In genomic region chr12:87369319-87369718, GRCm38 (mm10) we compare ENCODE assay signal across 27 mouse cellular contexts. TPM values are rescaled to one million over a fixed set of nuclear protein-coding genes. Genes with fewer than 3 reads are reported as not detected.
A peak's percentile ranks its signal among the peaks of the same experiment; 100 is the strongest.
DNase-seq lines count a peak whose midpoint lies in the region; ATAC-seq and TF ChIP-seq lines count a peak whose summit lies in the region.
"Had no signal": no experiment of that assay in that cellular context is flagged by ENCODE, and none has a peak within 500 bp of the region (broad histone marks: within the 10 kb centered on the region; RNA-seq: fewer than 3 reads in every experiment).

No protein-coding gene starts in this region.

- H3K9me3 ChIP-seq in kidney, embryonic 15.5 days (replicated peaks), result no peaks in the 10 kb centered on the region
- H3K9me3 ChIP-seq in neural tube, embryonic 15.5 days (replicated peaks), result no peaks in the 10 kb centered on the region
- H3K9me3 ChIP-seq in intestine, postnatal 0 days (ENCODE audit: control insufficient read depth), result no peaks in the 10 kb centered on the region
- H3K9me3 ChIP-seq in forebrain, embryonic 13.5 days (replicated peaks), result no peaks in the 10 kb centered on the region
- H3K9me3 ChIP-seq: embryonic facial prominence, embryonic 12.5 days; embryonic facial prominence, embryonic 15.5 days; forebrain, embryonic 15.5 days; G1E; heart, embryonic 12.5 days; heart, embryonic 15.5 days; hindbrain, embryonic 10.5 days; hindbrain, embryonic 13.5 days had no signal

- TF ChIP-seq CTCF in intestine, postnatal 0 days (IDR thresholded peaks at IDR 0.05; ENCODE audit: low read depth), result no peak

- DNase-seq in kidney, adult 9 months, result no peak
- DNase-seq in neural tube, embryonic 10.5 days (ENCODE audit: extremely low spot score, low spot score), result no peak
- DNase-seq: adrenal gland, postnatal 10 days; adrenal gland, postnatal 36 days; B cell, adult 2 months; cerebellum, adult 18-20 months; cerebellum, adult 9-11 months; cerebellum, postnatal 25 days; gastrocnemius, postnatal 25 days; heart, adult 18-20 months; heart, postnatal 10 days; heart, postnatal 36 days had no signal

- no peak overlapping the region for H3K4me2 ChIP-seq in kidney, embryonic 15.5 days
- H3K4me2 ChIP-seq in neural tube, embryonic 15.5 days, result no peak overlapping the region
- H3K4me2 ChIP-seq in intestine, postnatal 0 days (replicated peaks; ENCODE audit: low read depth), result peak overlapping the region; percentile 18; the same call in 1 of the 2 replicates
- no peak overlapping the region for H3K4me2 ChIP-seq in forebrain, embryonic 13.5 days
- H3K4me2 ChIP-seq: embryonic facial prominence, embryonic 12.5 days; embryonic facial prominence, embryonic 15.5 days; forebrain, embryonic 15.5 days; heart, embryonic 12.5 days; heart, embryonic 15.5 days; hindbrain, embryonic 13.5 days had no signal

- peaks cover 14% of the 10 kb centered on the region for H3K4me1 ChIP-seq in kidney, embryonic 15.5 days
- H3K4me1 ChIP-seq in neural tube, embryonic 15.5 days, result no peaks in the 10 kb centered on the region
- H3K4me1 ChIP-seq in intestine, postnatal 0 days (replicated peaks; ENCODE audit: control insufficient read depth, insufficient read depth, low read length), result peaks cover 8% of the 10 kb centered on the region; the same call in 1 of the 2 replicates
- H3K4me1 ChIP-seq in forebrain, embryonic 13.5 days, result no peaks in the 10 kb centered on the region
- H3K4me1 ChIP-seq: embryonic facial prominence, embryonic 12.5 days; embryonic facial prominence, embryonic 15.5 days; forebrain, embryonic 15.5 days; heart, embryonic 12.5 days; heart, embryonic 15.5 days; hindbrain, embryonic 10.5 days; hindbrain, embryonic 13.5 days had no signal

- H3K9ac ChIP-seq in kidney, embryonic 15.5 days, result no peak overlapping the region
- no peak overlapping the region for H3K9ac ChIP-seq in neural tube, embryonic 15.5 days (replicated peaks)
- no peak overlapping the region for H3K9ac ChIP-seq in intestine, postnatal 0 days (ENCODE audit: low read depth, low read length)
- H3K9ac ChIP-seq in forebrain, embryonic 13.5 days, result no peak overlapping the region
- H3K9ac ChIP-seq: embryonic facial prominence, embryonic 12.5 days; embryonic facial prominence, embryonic 15.5 days; forebrain, embryonic 15.5 days; heart, embryonic 12.5 days; heart, embryonic 15.5 days; hindbrain, embryonic 13.5 days had no signal

- H3K27ac ChIP-seq in kidney, embryonic 15.5 days, result peak overlapping the region; percentile 48; the same call in 1 of the 2 replicates
- H3K27ac ChIP-seq in neural tube, embryonic 15.5 days (replicated peaks), result 0 out of 2 replicates have a peak overlapping the region, but pooled peaks have one; percentile 5
- H3K27ac ChIP-seq in intestine, postnatal 0 days (ENCODE audit: low read depth, low read length), result no peak overlapping the region
- H3K27ac ChIP-seq in forebrain, embryonic 13.5 days, result no peak overlapping the region
- H3K27ac ChIP-seq: embryonic facial prominence, embryonic 12.5 days; embryonic facial prominence, embryonic 15.5 days; forebrain, embryonic 15.5 days; heart, embryonic 15.5 days; hindbrain, embryonic 10.5 days; hindbrain, embryonic 13.5 days had no signal

- H3K36me3 ChIP-seq in kidney, embryonic 15.5 days, result peaks cover 21% of the 10 kb centered on the region
- peaks cover 18% of the 10 kb centered on the region for H3K36me3 ChIP-seq in neural tube, embryonic 15.5 days
- H3K36me3 ChIP-seq in intestine, postnatal 0 days (ENCODE audit: control insufficient read depth, insufficient read depth), result 0 out of 2 replicates have a peak, but pooled peaks cover 3% of the 10 kb centered on the region
- H3K36me3 ChIP-seq in forebrain, embryonic 13.5 days (ENCODE audit: poor library complexity, severe bottlenecking), result peaks cover 15% of the 10 kb centered on the region; the same call in 1 of the 2 replicates

- WGBS in kidney, embryonic 15.5 days, result 32% methylated on average over 2 of the region's 2 CpGs
- 35% methylated on average over 2 of the region's 2 CpGs for WGBS in neural tube, embryonic 15.5 days
- WGBS in intestine, postnatal 0 days, result 47% methylated on average over 2 of the region's 2 CpGs
- 80% methylated on average over 2 of the region's 2 CpGs for WGBS in forebrain, embryonic 13.5 days

- no peaks in the 10 kb centered on the region for H3K27me3 ChIP-seq in kidney, embryonic 15.5 days
- H3K27me3 ChIP-seq in neural tube, embryonic 15.5 days (replicated peaks), result no peaks in the 10 kb centered on the region
- no peaks in the 10 kb centered on the region for H3K27me3 ChIP-seq in intestine, postnatal 0 days (replicated peaks; ENCODE audit: control insufficient read depth, insufficient read depth, low read length)
- no peaks in the 10 kb centered on the region for H3K27me3 ChIP-seq in forebrain, embryonic 13.5 days
- H3K27me3 ChIP-seq: CH12.LX; embryonic facial prominence, embryonic 12.5 days; embryonic facial prominence, embryonic 15.5 days; forebrain, embryonic 15.5 days; heart, embryonic 12.5 days; heart, embryonic 15.5 days; hindbrain, embryonic 13.5 days; Patski had no signal

- no peak overlapping the region for H3K4me3 ChIP-seq in kidney, embryonic 15.5 days (replicated peaks)
- H3K4me3 ChIP-seq in neural tube, embryonic 15.5 days (replicated peaks), result no peak overlapping the region
- H3K4me3 ChIP-seq in intestine, postnatal 0 days (ENCODE audit: low read depth, low read length), result no peak overlapping the region
- H3K4me3 ChIP-seq in forebrain, embryonic 13.5 days, result no peak overlapping the region
- H3K4me3 ChIP-seq: embryonic facial prominence, embryonic 12.5 days; embryonic facial prominence, embryonic 15.5 days; forebrain, embryonic 15.5 days; heart, embryonic 12.5 days; heart, embryonic 15.5 days; hindbrain, embryonic 10.5 days; hindbrain, embryonic 13.5 days had no signal

- peak; percentile 67; the same call in 1 of the 2 replicates for ATAC-seq in kidney, embryonic 15.5 days (replicated peaks; ENCODE audit: low FRiP score)
- ATAC-seq in neural tube, embryonic 15.5 days (ENCODE audit: low FRiP score), result no peak
- peak; percentile 73 for ATAC-seq in intestine, postnatal 0 days
- ATAC-seq in forebrain, embryonic 13.5 days, result no peak
- ATAC-seq: forebrain, embryonic 15.5 days; hindbrain, embryonic 16.5 days; Patski had no signal

RNA-seq across cellular contexts. Expression of gene Sptlc2, which starts 18.8 kb away (rescaled TPM):
- 75.4 and 78.5 TPM in 2 replicates for polyA plus RNA-seq in kidney, embryonic 15.5 days (2015; fragmentation: Nextera tagmentation; extraction: Ambion mirVana)
- polyA plus RNA-seq in neural tube, embryonic 15.5 days (2015; fragmentation: Nextera tagmentation; extraction: Ambion mirVana), result 64.6 and 74.8 TPM in 2 replicates
- 186 and 199 TPM in 2 replicates for polyA plus RNA-seq in intestine, postnatal 0 days (2015; fragmentation: Nextera tagmentation; extraction: Ambion mirVana)
- 50.1 and 50.6 TPM in 2 replicates for polyA plus RNA-seq in forebrain, embryonic 13.5 days (2015; fragmentation: Nextera tagmentation; extraction: Ambion mirVana)

Comparison
In these comparisons a context has a peak if more than half of its experiments do, and no peak if none do; other contexts are left out.
1. ATAC-seq: peak in kidney, embryonic 15.5 days (single experiment) and intestine, postnatal 0 days (single experiment); none in neural tube, embryonic 15.5 days (single experiment) and forebrain, embryonic 13.5 days (single experiment).
2. H3K27ac ChIP-seq: peak in kidney, embryonic 15.5 days (single experiment) and neural tube, embryonic 15.5 days (single experiment); none in intestine, postnatal 0 days (single experiment) and forebrain, embryonic 13.5 days (single experiment).